Mouse (Mus musculus) layer of hippocampus, adult 9-10 months (tissue): ENCODE data around the gene Gm45021.

ENCODE experiments used
- DNase-seq: peaks from one replicate; pipeline ENCODE4 v3.0.0; 2022; ENCODE audit warnings: low spot score

The Gm45021 gene

GRCm38 (mm10) chr6:48572572-48573061 lies 16.8 kb upstream of the Gm45021 start, which contains the start of gene Rarres2:
Gene Rarres2, minus strand, starts transcription at chr6:48572789.
- no peak for DNase-seq

GRCm38 (mm10) chr6:48573280-48573679 lies 16.1 kb upstream of the Gm45021 start:
- no peak for DNase-seq

GRCm38 (mm10) chr6:48573981-48574380 lies 15.4 kb upstream of the Gm45021 start:
- no peak for DNase-seq

- DNase-seq = no peak
Measured at GRCm38 (mm10) chr6:48578736-48579135, 10.7 kb upstream of the Gm45021 start.

- no peak for DNase-seq
Measured at GRCm38 (mm10) chr6:48579215-48579648, 10.2 kb upstream of the Gm45021 start.

GRCm38 (mm10) chr6:48581257-48581656 lies 8.2 kb upstream of the Gm45021 start:
- no peak for DNase-seq

GRCm38 (mm10) chr6:48582037-48582436 lies 7.4 kb upstream of the Gm45021 start:
- DNase-seq = peak; percentile 54

- DNase-seq = no peak
Measured at GRCm38 (mm10) chr6:48591221-48591845, 1.9 kb downstream of the Gm45021 start.

- no peak for DNase-seq
Measured at GRCm38 (mm10) chr6:48591871-48592270, 2.5 kb downstream of the Gm45021 start.

- peak; percentile 73 for DNase-seq
Measured at GRCm38 (mm10) chr6:48593158-48594042, 4.0 kb downstream of the Gm45021 start, which contains the start of the genes Repin1 and Gm44965. Gene Repin1, plus strand, starts transcription at chr6:48593883. Gene Gm44965, plus strand, starts transcription at chr6:48593941.

GRCm38 (mm10) chr6:48594043-48594738 lies 4.8 kb downstream of the Gm45021 start:
- DNase-seq = no peak

GRCm38 (mm10) chr6:48595278-48595677 lies 5.9 kb downstream of the Gm45021 start:
- no peak for DNase-seq

- DNase-seq = no peak
Measured at GRCm38 (mm10) chr6:48596545-48597232, 7.3 kb downstream of the Gm45021 start.

- DNase-seq = no peak
Measured at GRCm38 (mm10) chr6:48597233-48597625, 7.8 kb downstream of the Gm45021 start.

GRCm38 (mm10) chr6:48600594-48600993 lies 11.2 kb downstream of the Gm45021 start:
- DNase-seq = no peak

GRCm38 (mm10) chr6:48601271-48602079 lies 12.1 kb downstream of the Gm45021 start, which contains the start of gene Zfp775:
Gene Zfp775, plus strand, starts transcription at chr6:48602063.
- DNase-seq = peak; percentile 91

- DNase-seq = no peak
Measured at GRCm38 (mm10) chr6:48602080-48602741, 12.8 kb downstream of the Gm45021 start.

GRCm38 (mm10) chr6:48608124-48608523 lies 18.7 kb downstream of the Gm45021 start:
- no peak for DNase-seq

GRCm38 (mm10) chr6:48609512-48609911 lies 20.1 kb downstream of the Gm45021 start:
- no peak for DNase-seq

- DNase-seq = no peak
Measured at GRCm38 (mm10) chr6:48610657-48611056, 21.2 kb downstream of the Gm45021 start.
